In genomic region chr5:102063013-102063752, GRCm38 (mm10) we compare ENCODE assay signal across 17 mouse cellular contexts. TPM values are rescaled to one million over a fixed set of nuclear protein-coding genes. Genes with fewer than 3 reads are reported as not detected.
DNase-seq lines count a peak whose midpoint lies in the region; ATAC-seq and TF ChIP-seq lines count a peak whose summit lies in the region.
"Had no signal": no experiment of that assay in that cellular context is flagged by ENCODE, and none has a peak within 500 bp of the region (broad histone marks: within the 10 kb centered on the region; RNA-seq: fewer than 3 reads in every experiment).

No protein-coding gene starts in this region.

- H3K4me2 ChIP-seq in kidney, embryonic 15.5 days = peak overlapping the region; percentile 31
- H3K4me2 ChIP-seq: stomach, embryonic 15.5 days had no signal

- no peak overlapping the region for H3K4me3 ChIP-seq in kidney, embryonic 15.5 days (replicated peaks)
- H3K4me3 ChIP-seq in ES-Bruce4 (ENCODE audit: low read depth, low read length) = no peak overlapping the region
- H3K4me3 ChIP-seq in limb, embryonic 10.5 days = no peak overlapping the region
- H3K4me3 ChIP-seq: erythroblast, embryonic 14.5 days; gastrocnemius, adult 2 months; layer of hippocampus, adult 2 months; stomach, embryonic 15.5 days had no signal

- ATAC-seq in frontal cortex, adult (ENCODE audit: low TSS enrichment) = peak; percentile 58
- peak; percentile 57 for ATAC-seq in kidney, embryonic 15.5 days (replicated peaks; ENCODE audit: low FRiP score)

- no peak overlapping the region for H3K9ac ChIP-seq in kidney, embryonic 15.5 days
- no peak overlapping the region for H3K9ac ChIP-seq in ES-Bruce4 (ENCODE audit: low read depth, poor library complexity, severe bottlenecking)
- H3K9ac ChIP-seq: stomach, embryonic 15.5 days had no signal

- no peak for TF ChIP-seq POLR2A in ES-Bruce4 (IDR thresholded peaks at IDR 0.05; ENCODE audit: insufficient read depth, low read length)

- TF ChIP-seq CTCF in ES-Bruce4 (IDR thresholded peaks at IDR 0.05; ENCODE audit: low read depth, low read length) = no peak

- TF ChIP-seq EP300 in ES-Bruce4 (IDR thresholded peaks at IDR 0.05; ENCODE audit: insufficient read depth, low read depth, low read length) = no peak

- H3K36me3 ChIP-seq in kidney, embryonic 15.5 days = peaks cover 10% of the 10 kb centered on the region
- H3K36me3 ChIP-seq in ES-Bruce4 (ENCODE audit: control insufficient read depth, insufficient read depth, low read length, poor library complexity, severe bottlenecking) = no peaks in the 10 kb centered on the region
- peaks cover 42% of the 10 kb centered on the region for H3K36me3 ChIP-seq in limb, embryonic 10.5 days
- H3K36me3 ChIP-seq: stomach, embryonic 15.5 days had no signal

- 41% methylated on average over 18 of the region's 18 CpGs for WGBS in kidney, embryonic 15.5 days
- WGBS in limb, embryonic 10.5 days = 67% methylated on average over 18 of the region's 18 CpGs

- H3K27me3 ChIP-seq in kidney, embryonic 15.5 days = no peaks in the 10 kb centered on the region
- no peaks in the 10 kb centered on the region for H3K27me3 ChIP-seq in ES-Bruce4 (ENCODE audit: control insufficient read depth, insufficient read depth, low read length, poor library complexity, severe bottlenecking)
- H3K27me3 ChIP-seq in limb, embryonic 10.5 days (ENCODE audit: low read depth, poor library complexity, severe bottlenecking) = no peaks in the 10 kb centered on the region
- H3K27me3 ChIP-seq: stomach, embryonic 15.5 days had no signal

- no peaks in the 10 kb centered on the region for H3K9me3 ChIP-seq in kidney, embryonic 15.5 days (replicated peaks)
- H3K9me3 ChIP-seq in ES-Bruce4 (replicated peaks; ENCODE audit: control insufficient read depth, insufficient read depth, low read length, poor library complexity, severe bottlenecking) = no peaks in the 10 kb centered on the region
- no peaks in the 10 kb centered on the region for H3K9me3 ChIP-seq in limb, embryonic 10.5 days (replicated peaks)
- H3K9me3 ChIP-seq: stomach, embryonic 15.5 days had no signal

- H3K27ac ChIP-seq in kidney, embryonic 15.5 days = peak overlapping the region; percentile 70
- H3K27ac ChIP-seq in ES-Bruce4 (ENCODE audit: insufficient read depth, low read length) = 0 out of 2 replicates have a peak overlapping the region, but pooled peaks have one; percentile 14
- H3K27ac ChIP-seq in limb, embryonic 10.5 days = peak overlapping the region; percentile 10; the same call in 1 of the 2 replicates
- H3K27ac ChIP-seq: gastrocnemius, adult 2 months; stomach, embryonic 15.5 days had no signal

- no peak for DNase-seq in frontal cortex, adult 2 months (ENCODE audit: extremely low spot score in 1 of 2, low spot score in 1 of 2)
- no peak for DNase-seq in kidney, adult 8-10 months
- no peak for DNase-seq in limb, embryonic 10.5 days (ENCODE audit: low spot score)
- no peak for DNase-seq in layer of hippocampus, adult 11-12 months (ENCODE audit: low spot score)
- DNase-seq in adrenal gland, adult 18-20 months (ENCODE audit: low spot score in 2 of 2) = no peak
- DNase-seq: B cell, adult 2 months; cerebellum, postnatal 25 days; gastrocnemius, adult 2 months; heart, postnatal 10 days; lung, adult 2 months; thymus, postnatal 4 days had no signal

- H3K4me1 ChIP-seq in kidney, embryonic 15.5 days = peaks cover 65% of the 10 kb centered on the region
- H3K4me1 ChIP-seq in ES-Bruce4 (ENCODE audit: control insufficient read depth, insufficient read depth, low read length) = peaks cover 7% of the 10 kb centered on the region
- peaks cover 27% of the 10 kb centered on the region for H3K4me1 ChIP-seq in limb, embryonic 10.5 days

RNA-seq across cellular contexts. Expression of gene Wdfy3, which starts 6.5 kb away (rescaled TPM):
- polyA plus RNA-seq in frontal cortex, adult 2 months (2012; rRNA removed) = 44.3 and 50.3 TPM in 2 replicates
- 19.7 and 20.8 TPM in 2 replicates for polyA plus RNA-seq in kidney, embryonic 15.5 days (2015; fragmentation: Nextera tagmentation; extraction: Ambion mirVana)
- 20.2 TPM in 2 replicates for polyA plus RNA-seq in ES-Bruce4 (2011; ENCODE audit: insufficient read depth, insufficient read length, low read depth, missing spikeins)
- 14.8 and 15.8 TPM in 2 replicates for polyA plus RNA-seq in limb, embryonic 10.5 days (2016; fragmentation: Nextera tagmentation; extraction: Ambion mirVana)
- total RNA-seq in adrenal gland, adult 18-20 months (2021) = 10 to 100 TPM; 36.6 to 38.6 TPM

Comparison
In these comparisons a context has a peak if more than half of its experiments do, and no peak if none do; other contexts are left out.
1. H3K27ac ChIP-seq: peak in every context shown above with its lines; median percentile 70 in kidney, embryonic 15.5 days; 14 in ES-Bruce4; 10 in limb, embryonic 10.5 days.